Mouse (Mus musculus): ENCODE results near the gene Fam131a.

DNA sequence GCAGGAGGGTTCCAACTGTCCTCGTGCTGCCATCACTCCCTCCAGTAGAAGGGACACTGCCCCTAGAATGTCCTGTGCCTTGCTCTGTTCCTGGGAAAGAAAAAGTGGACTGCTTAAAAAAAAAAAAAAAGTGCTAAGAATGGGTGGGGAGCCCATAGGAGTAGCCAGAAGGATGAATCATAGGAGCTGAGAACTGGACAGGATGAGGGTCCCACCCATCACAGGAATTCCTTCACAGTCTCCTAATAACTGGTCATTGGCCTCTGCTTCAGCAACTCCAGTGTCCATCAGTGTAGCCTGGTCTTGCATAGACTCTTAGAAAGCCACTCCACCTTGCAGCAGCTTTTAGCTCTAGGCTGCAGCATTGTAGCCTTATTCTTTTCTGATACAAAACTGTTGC lies 33.3 kb downstream of the Fam131a start:
- TF ChIP-seq ZNF384 (IDR thresholded peaks at IDR 0.05; ENCODE audit: low read depth, low read length) (no peak), ZC3H11A (IDR thresholded peaks at IDR 0.05; ENCODE audit: borderline replicate concordance, low read depth, low read length) (no peak), MAFK (IDR thresholded peaks at IDR 0.05; ENCODE audit: insufficient read depth, low read depth, low read length) (no peak), HCFC1 (IDR thresholded peaks at IDR 0.05; ENCODE audit: borderline replicate concordance, insufficient read depth, low read length) (no peak), CHD2 (IDR thresholded peaks at IDR 0.05; ENCODE audit: low read depth, low read length) (no peak)
